Mouse (Mus musculus): Measurements from ENCODE around the gene Gfy.

DNA sequence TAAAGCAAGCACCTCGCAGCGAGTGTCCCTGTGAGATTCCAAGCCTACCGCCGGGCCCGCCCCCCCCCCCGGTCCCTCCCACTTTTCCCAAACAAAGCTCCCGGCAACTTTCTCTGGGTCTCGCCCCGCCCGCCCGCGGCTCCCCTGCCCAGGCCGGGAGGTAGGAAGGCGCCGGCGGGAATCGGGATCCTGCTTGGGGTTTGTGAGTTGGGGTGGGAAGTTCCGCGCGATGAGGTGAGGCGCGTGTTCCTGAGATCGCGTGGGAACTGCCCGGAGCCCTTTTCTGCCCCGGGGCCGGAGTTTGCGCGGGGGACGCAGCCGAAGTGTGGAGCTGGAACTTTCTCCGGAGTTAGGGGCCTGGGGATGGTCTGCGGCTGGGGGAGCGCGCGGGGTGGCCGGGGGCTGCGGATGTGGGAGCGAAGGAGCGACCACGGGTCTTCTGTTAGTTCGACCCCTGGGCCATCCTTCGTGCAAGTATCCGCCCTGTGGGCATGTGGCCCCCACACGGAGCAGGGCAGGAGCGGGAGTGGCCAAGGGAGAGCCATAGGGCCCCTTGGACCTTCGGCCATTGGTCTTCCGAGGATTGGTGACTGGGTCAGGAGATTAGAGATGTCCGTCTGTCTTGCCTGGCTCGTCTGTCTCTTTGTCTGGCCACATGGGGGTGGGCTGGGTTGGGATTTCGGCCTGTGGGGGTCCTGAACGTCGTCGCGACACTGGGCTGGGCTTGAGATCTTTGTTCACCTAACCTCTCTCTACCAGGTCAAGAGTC is 36.5 kb upstream of the Gfy start, which contains the start of gene Tead2:
- no peak for TF ChIP-seq CTCF (IDR thresholded peaks at IDR 0.05; ENCODE audit: insufficient read depth, low read length)
- TF ChIP-seq POLR2A (IDR thresholded peaks at IDR 0.05; ENCODE audit: borderline replicate concordance, extremely low read depth, low read depth, low read length) = peak; percentile 23; the same call in 1 of the 2 replicates

Data from lung, adult 2 months (tissue).